Mouse (Mus musculus): ENCODE data around the gene Myrip.

Myrip gene

GRCm38 (mm10) chr9:120470431-120470830 lies 169.1 kb downstream of the Myrip start:
- DNase-seq (ENCODE audit: low spot score), result no peak

GRCm38 (mm10) chr9:120481644-120482043 lies 180.3 kb downstream of the Myrip start:
- peak; percentile 16 for DNase-seq (ENCODE audit: low spot score)

- DNase-seq (ENCODE audit: low spot score), result peak; percentile 19
Observed at GRCm38 (mm10) chr9:120482382-120482781, 181.1 kb downstream of the Myrip start.

GRCm38 (mm10) chr9:120483101-120483500 lies 181.8 kb downstream of the Myrip start:
- DNase-seq (ENCODE audit: low spot score), result no peak

- no peak for DNase-seq (ENCODE audit: low spot score)
Observed at GRCm38 (mm10) chr9:120487076-120487475, 185.8 kb downstream of the Myrip start.

- peak; percentile 17 for DNase-seq (ENCODE audit: low spot score)
Observed at GRCm38 (mm10) chr9:120491509-120491908, 190.2 kb downstream of the Myrip start.

GRCm38 (mm10) chr9:120492010-120492399 lies 190.7 kb downstream of the Myrip start, which contains the start of gene Eif1b:
Eif1b (plus strand) TSS chr9:120492232.
- peak; percentile 33 for DNase-seq (ENCODE audit: low spot score)

- peak; percentile 75 for DNase-seq (ENCODE audit: low spot score)
Observed at GRCm38 (mm10) chr9:120492400-120493351, 191.4 kb downstream of the Myrip start.

- DNase-seq (ENCODE audit: low spot score), result peak; percentile 20
Observed at GRCm38 (mm10) chr9:120493781-120494180, 192.5 kb downstream of the Myrip start.

GRCm38 (mm10) chr9:120496691-120497090 lies 195.4 kb downstream of the Myrip start:
- DNase-seq (ENCODE audit: low spot score), result peak; percentile 68

GRCm38 (mm10) chr9:120497983-120498382 lies 196.7 kb downstream of the Myrip start:
- DNase-seq (ENCODE audit: low spot score), result no peak

- peak; percentile 42 for DNase-seq (ENCODE audit: low spot score)
Observed at GRCm38 (mm10) chr9:120501191-120501902, 200.0 kb downstream of the Myrip start.

- peak; percentile 84 for DNase-seq (ENCODE audit: low spot score)
Observed at GRCm38 (mm10) chr9:120502013-120502412, 200.7 kb downstream of the Myrip start.

- no peak for DNase-seq (ENCODE audit: low spot score)
Observed at GRCm38 (mm10) chr9:120504423-120504822, 203.1 kb downstream of the Myrip start.

GRCm38 (mm10) chr9:120511781-120512180 lies 210.5 kb downstream of the Myrip start:
- peak; percentile 19 for DNase-seq (ENCODE audit: low spot score)

GRCm38 (mm10) chr9:120516720-120517119 lies 215.4 kb downstream of the Myrip start:
- DNase-seq (ENCODE audit: low spot score), result no peak

- no peak for DNase-seq (ENCODE audit: low spot score)
Observed at GRCm38 (mm10) chr9:120518946-120519345, 217.6 kb downstream of the Myrip start.

GRCm38 (mm10) chr9:120519469-120520125 lies 218.3 kb downstream of the Myrip start:
- no peak for DNase-seq (ENCODE audit: low spot score)

- no peak for DNase-seq (ENCODE audit: low spot score)
Observed at GRCm38 (mm10) chr9:120521161-120521560, 219.8 kb downstream of the Myrip start.

All from c-Kit-positive CD71-positive TER-119-positive erythroid progenitor cells, embryonic 14.5 days (primary cell).